Mouse (Mus musculus): ENCODE data around the gene Gm20388. TPM values are rescaled to one million over a fixed set of nuclear protein-coding genes. Genes with fewer than 3 reads are reported as not detected.
A peak's percentile ranks its signal among the peaks of the same experiment; 100 is the strongest.

Gene Gm20388
- polyA plus RNA-seq, 1 experiment from 2014 or later = not detected

DNA sequence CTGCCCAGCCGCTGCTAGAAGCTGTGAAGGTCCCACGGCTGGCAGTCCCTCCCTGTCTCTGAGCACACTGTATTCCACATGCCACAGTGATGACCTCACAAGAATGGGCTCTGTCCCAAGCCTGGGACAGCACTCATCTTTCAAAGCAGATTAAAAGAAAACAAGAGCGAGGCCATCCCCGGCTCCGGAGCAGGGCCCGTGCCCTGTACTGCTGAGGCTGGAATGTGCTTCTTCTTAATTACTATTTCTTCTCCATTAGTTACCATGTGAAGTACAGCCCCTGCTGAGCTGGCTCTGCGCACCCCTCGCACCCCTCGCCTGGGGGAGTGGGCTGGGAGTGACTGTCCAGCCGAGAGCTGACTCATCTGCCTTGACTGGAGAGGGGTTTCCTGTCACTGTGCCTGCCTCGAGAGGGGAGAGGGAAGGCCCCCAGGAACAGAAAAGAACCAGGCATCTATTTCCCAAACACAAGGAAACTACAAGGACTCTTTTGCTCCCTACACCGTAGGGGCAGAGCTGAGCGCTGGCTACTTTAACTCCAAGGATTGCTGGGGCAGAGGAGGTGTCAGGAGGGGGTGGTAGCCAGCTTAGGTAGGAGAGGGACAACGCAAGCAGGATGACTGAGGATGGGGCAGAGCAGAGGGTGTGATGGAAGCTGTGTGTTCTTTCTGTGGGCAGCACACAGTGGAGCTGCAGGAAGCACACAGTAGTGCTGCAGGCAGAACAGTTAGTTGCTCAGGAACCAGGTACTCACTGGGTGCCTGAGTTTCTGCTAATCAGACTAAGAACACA lies 1331.3 kb downstream of the Gm20388 start:
- Histone ChIP-seq H3K4me2 (replicated peaks) (0 out of 2 replicates have a peak overlapping the region, but pooled peaks have one; percentile 3), H3K9me3 (no peaks in the 10 kb centered on the region), H3K4me3 (no peak overlapping the region), H3K9ac (no peak overlapping the region), H3K27ac (no peak overlapping the region), H3K36me3 (no peaks in the 10 kb centered on the region), H3K4me1 (peaks cover 26% of the 10 kb centered on the region), H3K27me3 (peaks cover 6% of the 10 kb centered on the region; the same call in 1 of the 2 replicates)
- no peak for ATAC-seq (ENCODE audit: insufficient number of reproducible peaks, insufficient read depth, low FRiP score, low TSS enrichment)
- 12% methylated on average over 14 of the region's 14 CpGs for WGBS

DNA sequence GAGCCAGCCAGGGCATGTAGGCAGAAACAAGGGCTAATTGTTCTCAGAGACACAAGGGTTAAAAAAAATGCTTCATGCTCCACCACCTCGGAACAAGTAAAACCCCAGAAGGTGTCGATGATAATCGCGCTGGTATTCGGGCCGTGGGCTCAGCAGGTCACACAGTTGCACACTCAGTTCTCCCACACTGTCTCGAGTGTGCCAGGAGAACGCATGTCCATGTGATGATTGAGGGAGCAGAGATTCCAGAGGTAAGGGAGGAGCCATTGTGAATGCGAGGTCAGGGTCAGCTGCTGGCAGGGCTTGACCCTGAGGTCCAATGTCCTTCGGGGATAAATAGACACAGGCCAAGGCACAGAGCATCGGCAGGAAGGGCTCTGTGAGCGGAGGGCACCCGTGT lies 1332.0 kb downstream of the Gm20388 start:
- peaks cover 26% of the 10 kb centered on the region for H3K4me1 ChIP-seq
- no peak overlapping the region for H3K4me2 ChIP-seq (replicated peaks)
- H3K27me3 ChIP-seq = peaks cover 8% of the 10 kb centered on the region; the same call in 1 of the 2 replicates
- H3K9me3 ChIP-seq = no peaks in the 10 kb centered on the region
- 10% methylated on average over 13 of the region's 13 CpGs for whole genome bisulfite sequencing
- no peaks in the 10 kb centered on the region for H3K36me3 ChIP-seq
- ATAC-seq (ENCODE audit: insufficient number of reproducible peaks, insufficient read depth, low FRiP score, low TSS enrichment) = no peak
- no peak overlapping the region for H3K4me3 ChIP-seq
- H3K27ac ChIP-seq = no peak overlapping the region
- no peak overlapping the region for H3K9ac ChIP-seq

DNA sequence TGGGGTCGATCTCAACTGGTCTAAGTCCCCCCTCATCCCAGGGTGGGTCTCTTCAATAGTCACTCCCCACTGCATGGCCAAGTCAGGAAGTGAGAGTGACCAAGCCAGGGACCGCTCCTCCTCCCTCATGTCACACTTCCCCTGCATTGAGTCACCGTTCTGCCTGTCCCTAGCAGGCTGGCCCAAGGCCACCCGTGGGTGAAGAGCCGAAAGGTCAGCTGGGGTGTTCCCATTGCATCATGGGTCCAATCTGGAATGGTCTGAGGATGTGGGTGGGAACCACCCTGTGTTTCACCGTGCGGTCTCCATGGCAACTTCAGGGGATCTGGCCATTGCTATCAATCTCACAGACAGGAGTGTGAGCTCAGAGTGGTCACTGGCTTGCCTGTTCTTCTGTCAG lies 1338.2 kb downstream of the Gm20388 start:
- H3K4me1 ChIP-seq = peaks cover 19% of the 10 kb centered on the region
- no peaks in the 10 kb centered on the region for H3K9me3 ChIP-seq
- peaks cover 36% of the 10 kb centered on the region; the same call in 1 of the 2 replicates for H3K27me3 ChIP-seq

DNA sequence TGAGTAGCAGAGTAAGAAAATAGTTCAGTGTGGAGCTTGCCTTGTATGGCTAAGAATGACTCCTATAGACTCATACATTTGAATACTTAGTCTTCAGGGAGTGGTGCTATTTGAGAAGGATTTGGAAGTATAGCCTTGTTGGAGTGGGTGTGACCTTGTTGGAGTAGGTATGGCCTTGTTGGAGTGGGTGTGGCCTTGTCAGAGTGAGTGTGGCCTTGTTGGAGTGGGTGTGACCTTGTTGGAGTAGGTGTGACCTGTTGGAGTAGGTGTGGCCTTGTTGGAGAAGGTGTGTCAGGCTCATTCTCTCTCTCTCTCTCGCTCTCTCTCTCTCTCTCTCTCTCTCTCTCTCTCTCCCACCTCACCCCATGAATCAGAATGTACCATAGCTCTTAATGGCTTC lies 1338.8 kb downstream of the Gm20388 start:
- Histone ChIP-seq H3K27ac (no peak overlapping the region), H3K27me3 (peaks cover 37% of the 10 kb centered on the region; the same call in 1 of the 2 replicates), H3K4me3 (no peak overlapping the region), H3K4me2 (replicated peaks) (no peak overlapping the region), H3K4me1 (peaks cover 19% of the 10 kb centered on the region), H3K9me3 (no peaks in the 10 kb centered on the region), H3K9ac (no peak overlapping the region), H3K36me3 (no peaks in the 10 kb centered on the region)
- 100% methylated on average over 1 of the region's 1 CpGs for WGBS
- no peak for ATAC-seq (ENCODE audit: insufficient number of reproducible peaks, insufficient read depth, low FRiP score, low TSS enrichment)

More for the DNA sequence above, 1338.2 kb downstream of the Gm20388 start:
- no peak overlapping the region for H3K27ac ChIP-seq
- WGBS = 79% methylated on average over 7 of the region's 7 CpGs
- no peak overlapping the region for H3K9ac ChIP-seq
- no peaks in the 10 kb centered on the region for H3K36me3 ChIP-seq
- H3K4me2 ChIP-seq (replicated peaks) = no peak overlapping the region
- ATAC-seq (ENCODE audit: insufficient number of reproducible peaks, insufficient read depth, low FRiP score, low TSS enrichment) = no peak
- H3K4me3 ChIP-seq = no peak overlapping the region

DNA sequence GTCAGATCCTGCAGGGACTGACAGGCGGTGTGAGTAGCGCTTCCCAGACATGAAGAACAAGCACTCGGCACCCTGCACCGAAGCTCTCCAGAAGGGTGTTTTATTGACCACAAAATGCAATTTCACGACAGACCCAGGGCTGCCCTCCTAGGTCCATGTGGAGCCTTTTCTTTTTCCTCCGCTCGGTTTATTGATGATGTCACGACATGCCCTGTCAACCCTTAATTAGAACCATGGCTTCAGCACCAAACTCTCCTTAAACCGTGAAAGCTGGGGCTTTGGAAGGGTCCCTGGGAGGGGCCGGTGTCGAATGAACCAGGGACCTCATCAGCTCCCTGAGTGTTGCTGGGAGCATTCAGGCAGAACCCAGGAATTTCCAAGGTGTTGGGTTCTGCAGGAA lies 1340.4 kb downstream of the Gm20388 start:
- peaks cover 43% of the 10 kb centered on the region; the same call in 1 of the 2 replicates for H3K27me3 ChIP-seq
- H3K4me3 ChIP-seq = no peak overlapping the region
- H3K9me3 ChIP-seq = no peaks in the 10 kb centered on the region
- no peak overlapping the region for H3K9ac ChIP-seq
- no peak overlapping the region for H3K27ac ChIP-seq
- H3K4me1 ChIP-seq = peaks cover 26% of the 10 kb centered on the region
- 0 out of 2 replicates have a peak overlapping the region, but pooled peaks have one; percentile 18 for H3K4me2 ChIP-seq (replicated peaks)
- ATAC-seq (ENCODE audit: insufficient number of reproducible peaks, insufficient read depth, low FRiP score, low TSS enrichment) = no peak
- WGBS = 19% methylated on average over 11 of the region's 11 CpGs
- H3K36me3 ChIP-seq = no peaks in the 10 kb centered on the region

DNA sequence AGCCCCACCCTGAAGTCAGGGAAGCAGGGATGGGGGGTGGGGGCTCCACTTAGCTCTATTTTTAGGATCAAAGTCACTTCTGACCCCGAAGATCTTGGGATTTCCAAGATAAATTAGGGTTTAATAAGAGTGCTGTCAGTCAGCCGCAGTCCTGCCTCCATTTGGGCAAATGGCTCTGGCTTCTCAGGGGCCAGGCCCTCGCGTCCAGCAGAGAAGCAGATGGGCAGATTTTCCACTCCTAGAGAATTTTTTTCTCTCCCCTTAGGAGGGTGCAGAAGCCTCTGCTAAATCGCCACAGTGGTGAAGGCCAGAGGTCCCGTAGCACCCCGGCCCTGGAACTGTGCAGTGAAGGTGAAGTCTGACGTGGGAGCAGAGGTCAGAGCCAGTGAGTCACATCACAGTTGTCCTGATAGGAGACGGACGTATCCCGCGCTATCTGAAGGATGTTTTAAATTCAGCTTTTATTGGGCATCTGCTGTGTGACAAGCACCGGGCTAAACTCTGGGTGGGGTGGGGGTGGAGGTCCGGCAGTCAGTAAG lies 1345.2 kb downstream of the Gm20388 start:
- Histone ChIP-seq H3K27me3 (peaks cover 42% of the 10 kb centered on the region), H3K9ac (no peak overlapping the region), H3K36me3 (no peaks in the 10 kb centered on the region), H3K4me2 (replicated peaks) (no peak overlapping the region), H3K27ac (no peak overlapping the region), H3K9me3 (no peaks in the 10 kb centered on the region), H3K4me1 (peaks cover 32% of the 10 kb centered on the region), H3K4me3 (no peak overlapping the region)
- WGBS = 33% methylated on average over 14 of the region's 14 CpGs
- no peak for ATAC-seq (ENCODE audit: insufficient number of reproducible peaks, insufficient read depth, low FRiP score, low TSS enrichment)

DNA sequence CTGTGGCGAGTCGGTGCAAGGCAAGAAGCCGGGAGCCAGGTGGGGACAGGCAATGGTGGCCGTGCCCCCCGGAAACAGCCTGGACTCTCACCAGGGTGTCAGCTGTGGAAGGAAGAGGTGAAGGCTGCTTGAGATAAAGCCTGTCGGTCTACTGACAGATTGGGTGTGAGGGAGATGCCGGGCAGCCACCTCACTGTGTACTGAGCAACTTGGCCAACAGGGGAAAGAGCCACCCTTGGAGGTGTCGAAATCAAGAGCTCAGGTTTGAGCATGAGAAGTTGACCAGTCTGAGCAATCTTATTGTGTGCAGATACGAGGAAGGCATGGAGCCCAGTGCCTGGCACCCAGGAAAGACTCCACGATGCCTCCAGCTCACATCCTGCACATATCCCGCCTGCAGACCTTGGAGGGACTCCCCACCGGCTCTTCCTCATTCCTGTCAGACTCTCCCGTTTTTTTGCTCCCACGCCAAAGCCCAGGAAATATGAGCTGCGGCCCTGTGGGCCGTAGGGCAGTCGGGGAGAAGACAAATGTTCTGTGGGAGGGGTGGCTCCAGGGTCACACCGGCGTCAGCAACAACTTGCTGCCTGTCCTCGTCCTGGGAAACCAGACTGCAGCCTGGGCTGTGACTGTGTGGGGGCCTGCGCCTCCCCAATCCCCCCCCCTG lies 1347.6 kb downstream of the Gm20388 start:
- Histone ChIP-seq H3K9me3 (no peaks in the 10 kb centered on the region), H3K4me2 (replicated peaks) (no peak overlapping the region), H3K27me3 (peaks cover 29% of the 10 kb centered on the region), H3K4me3 (no peak overlapping the region), H3K27ac (no peak overlapping the region), H3K9ac (peak overlapping the region; percentile 38; the same call in 1 of the 2 replicates), H3K4me1 (peaks cover 21% of the 10 kb centered on the region), H3K36me3 (no peaks in the 10 kb centered on the region)
- ATAC-seq (ENCODE audit: insufficient number of reproducible peaks, insufficient read depth, low FRiP score, low TSS enrichment) = no peak
- WGBS = 40% methylated on average over 21 of the region's 21 CpGs

DNA sequence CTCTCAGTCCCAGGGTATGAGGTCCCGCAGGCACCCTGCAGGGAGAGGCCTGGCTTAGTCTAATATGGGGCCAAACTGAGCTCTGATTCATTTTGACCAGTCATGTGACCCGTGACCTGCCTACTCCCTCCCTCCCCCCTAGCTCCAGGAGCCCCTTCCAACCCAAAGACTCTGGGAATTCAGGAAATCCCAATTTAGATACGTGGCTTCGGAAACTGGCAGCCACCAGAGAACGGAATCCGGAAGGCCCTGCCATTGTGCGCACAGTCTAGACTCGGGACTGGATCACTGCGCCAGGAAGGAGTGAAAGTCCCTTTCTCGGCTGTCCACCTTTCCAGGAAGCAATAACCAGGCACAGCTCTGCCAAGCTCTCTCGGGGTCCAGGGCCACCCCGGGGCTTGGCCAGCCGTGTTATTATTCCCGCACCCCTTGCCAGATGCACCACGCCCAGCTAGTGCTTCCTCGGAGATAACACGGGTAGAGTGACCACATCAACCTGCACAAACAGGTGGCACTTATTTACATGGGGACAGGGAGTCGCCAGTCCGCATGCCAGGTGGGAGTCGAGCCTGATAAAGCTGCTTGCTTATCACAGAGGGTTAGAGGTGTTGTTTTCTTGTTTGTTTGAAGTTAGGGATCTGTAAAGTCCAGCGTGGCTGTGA lies 1352.2 kb downstream of the Gm20388 start:
- no peaks in the 10 kb centered on the region for H3K36me3 ChIP-seq
- peaks cover 24% of the 10 kb centered on the region for H3K4me1 ChIP-seq
- no peak overlapping the region for H3K4me3 ChIP-seq
- WGBS = 60% methylated on average over 21 of the region's 21 CpGs
- no peak for ATAC-seq (ENCODE audit: insufficient number of reproducible peaks, insufficient read depth, low FRiP score, low TSS enrichment)
- H3K9ac ChIP-seq = no peak overlapping the region
- peaks cover 11% of the 10 kb centered on the region; the same call in 1 of the 2 replicates for H3K27me3 ChIP-seq
- no peak overlapping the region for H3K4me2 ChIP-seq (replicated peaks)
- 0 out of 2 replicates have a peak, but pooled peaks cover 4% of the 10 kb centered on the region for H3K9me3 ChIP-seq
- H3K27ac ChIP-seq = no peak overlapping the region

DNA sequence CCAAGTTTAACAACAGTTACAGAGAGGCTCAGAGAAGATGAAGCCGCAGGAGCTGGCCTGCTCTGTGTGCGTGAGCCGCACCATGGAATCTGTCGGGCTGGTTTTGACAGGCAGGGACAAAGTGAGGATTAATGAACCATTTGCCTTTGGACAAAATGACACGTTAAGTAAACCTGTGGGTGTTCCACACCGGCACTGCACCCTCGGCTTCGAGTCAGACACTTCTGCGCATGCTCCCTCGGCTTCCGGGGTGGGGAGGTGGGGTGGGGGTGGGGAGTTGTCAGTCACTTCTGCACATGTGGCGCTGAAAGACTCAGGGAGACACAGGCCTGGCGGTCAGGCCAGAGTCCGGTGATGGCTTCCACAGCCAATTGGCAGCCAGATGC lies 1352.7 kb downstream of the Gm20388 start:
- WGBS = 63% methylated on average over 14 of the region's 14 CpGs
- 0 out of 2 replicates have a peak overlapping the region, but pooled peaks have one; percentile 14 for H3K27ac ChIP-seq
- 0 out of 2 replicates have a peak, but pooled peaks cover 4% of the 10 kb centered on the region for H3K9me3 ChIP-seq
- no peak overlapping the region for H3K9ac ChIP-seq
- ATAC-seq (ENCODE audit: insufficient number of reproducible peaks, insufficient read depth, low FRiP score, low TSS enrichment) = no peak
- peaks cover 22% of the 10 kb centered on the region for H3K4me1 ChIP-seq
- H3K27me3 ChIP-seq = peaks cover 10% of the 10 kb centered on the region; the same call in 1 of the 2 replicates
- H3K4me2 ChIP-seq (replicated peaks) = no peak overlapping the region
- no peak overlapping the region for H3K4me3 ChIP-seq
- no peaks in the 10 kb centered on the region for H3K36me3 ChIP-seq

DNA sequence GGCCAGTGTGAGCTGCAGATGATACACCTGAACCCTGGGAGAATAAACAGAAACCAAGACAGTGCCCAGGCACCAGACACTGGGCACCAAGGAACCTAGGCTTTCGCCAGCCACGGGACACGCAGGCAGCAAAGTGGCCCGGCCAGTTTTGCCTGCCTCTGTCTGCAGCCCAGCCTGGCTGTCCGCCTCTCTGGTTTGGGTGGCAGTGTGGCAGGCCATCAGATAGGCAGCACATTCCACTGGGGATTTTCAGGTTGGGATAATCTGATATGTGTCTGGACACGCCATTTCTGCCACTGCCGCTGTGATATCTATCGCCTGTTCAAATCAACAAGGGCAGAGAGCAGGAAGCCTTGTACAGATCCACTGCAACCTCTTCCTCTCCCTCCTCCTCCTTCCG lies 1353.6 kb downstream of the Gm20388 start:
- no peak for ATAC-seq (ENCODE audit: insufficient number of reproducible peaks, insufficient read depth, low FRiP score, low TSS enrichment)
- Histone ChIP-seq H3K36me3 (no peaks in the 10 kb centered on the region), H3K4me1 (peaks cover 16% of the 10 kb centered on the region; the same call in 1 of the 2 replicates), H3K27ac (peak overlapping the region; percentile 14; the same call in 1 of the 2 replicates), H3K9me3 (0 out of 2 replicates have a peak, but pooled peaks cover 4% of the 10 kb centered on the region), H3K4me2 (replicated peaks) (no peak overlapping the region), H3K4me3 (no peak overlapping the region), H3K9ac (no peak overlapping the region), H3K27me3 (0 out of 2 replicates have a peak, but pooled peaks cover 7% of the 10 kb centered on the region)
- WGBS = 75% methylated on average over 9 of the region's 9 CpGs

DNA sequence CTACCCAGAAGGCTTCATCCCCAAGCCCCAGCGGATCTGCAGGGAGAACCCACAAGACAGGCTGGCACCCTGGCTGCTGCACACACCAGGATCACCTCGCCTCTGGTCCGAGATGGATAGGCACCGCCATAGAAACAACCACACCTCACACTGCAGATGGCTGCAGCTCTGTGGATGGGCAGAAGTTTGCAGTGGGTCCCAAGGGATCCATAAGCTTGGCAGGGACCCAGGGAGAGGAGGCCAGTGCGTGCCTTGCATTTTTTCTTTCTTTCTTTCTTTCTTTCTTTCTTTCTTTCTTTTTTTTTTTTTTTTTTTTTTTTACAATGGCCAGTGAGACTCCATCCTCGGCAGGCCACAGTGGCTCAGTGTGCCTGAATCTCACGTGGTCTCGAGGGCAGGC lies 1360.9 kb downstream of the Gm20388 start:
- no peak overlapping the region for H3K4me3 ChIP-seq
- H3K36me3 ChIP-seq = no peaks in the 10 kb centered on the region
- H3K9ac ChIP-seq = no peak overlapping the region
- H3K9me3 ChIP-seq = 0 out of 2 replicates have a peak, but pooled peaks cover 4% of the 10 kb centered on the region
- no peak for ATAC-seq (ENCODE audit: insufficient number of reproducible peaks, insufficient read depth, low FRiP score, low TSS enrichment)
- no peaks in the 10 kb centered on the region for H3K27me3 ChIP-seq
- no peak overlapping the region for H3K27ac ChIP-seq
- 73% methylated on average over 8 of the region's 8 CpGs for WGBS
- no peak overlapping the region for H3K4me2 ChIP-seq (replicated peaks)
- no peaks in the 10 kb centered on the region for H3K4me1 ChIP-seq
